Mouse (Mus musculus) neural tube, embryonic 11.5 days (tissue): Measurements from ENCODE around the gene Grm8. TPM values are rescaled to one million over a fixed set of nuclear protein-coding genes. Genes with fewer than 3 reads are reported as not detected.
"Not testable (repeated sequence)": the region's sequence is repeated elsewhere in the genome, so short reads cannot be mapped to it uniquely, and the experiment has no call there.

Experiments used
- ATAC-seq: fragments of 200-750 bp; cut with Nextera tagmentation; 2 replicates; pipeline ENCODE4 v1.8.0; 2017; ENCODE audit warnings: moderate number of reproducible peaks, mild to moderate bottlenecking, moderate TSS enrichment, moderate library complexity; ENCODE audit not compliant: insufficient read depth, low FRiP score, low TSS enrichment
- DNase-seq: peaks from one replicate; pipeline ENCODE4 v3.0.0-alpha.2; 2015; ENCODE audit warnings: low spot score
- H3K27ac ChIP-seq: fragments of 300-500 bp; sonication (generic); 2 replicates; pipeline ENCODE4 v1.5.1; 2014; ENCODE audit warnings: low read depth, mild to moderate bottlenecking, low read length
- H3K27me3 ChIP-seq: fragments of 300-500 bp; sonication (generic); 2 replicates; pipeline ENCODE4 v1.6.1; 2014; ENCODE audit warnings: mild to moderate bottlenecking, low read length, mixed read lengths; ENCODE audit not compliant: control insufficient read depth, insufficient read depth
- H3K36me3 ChIP-seq: fragments of 300-500 bp; sonication (generic); 2 replicates; pipeline ENCODE4 v1.6.1; 2014; ENCODE audit warnings: mild to moderate bottlenecking, low read length, moderate library complexity, mixed read lengths; ENCODE audit not compliant: control insufficient read depth, insufficient read depth
- H3K4me1 ChIP-seq: fragments of 300-500 bp; sonication (generic); 2 replicates; pipeline ENCODE4 v1.6.1; 2014; ENCODE audit warnings: low read length, mixed read lengths; ENCODE audit not compliant: control insufficient read depth, insufficient read depth
- H3K4me2 ChIP-seq: fragments of 300-500 bp; sonication (generic); 2 replicates; pipeline ENCODE4 v1.6.1; 2014; ENCODE audit warnings: low read depth, mild to moderate bottlenecking, moderate library complexity
- H3K4me3 ChIP-seq: fragments of 300-500 bp; sonication (generic); 2 replicates; pipeline ENCODE4 v1.5.1; 2014; ENCODE audit warnings: low read depth, low read length
- H3K9ac ChIP-seq: fragments of 300-500 bp; sonication (generic); 2 replicates; pipeline ENCODE4 v1.6.1; 2014; ENCODE audit warnings: mild to moderate bottlenecking, low read length
- H3K9me3 ChIP-seq: fragments of 300-500 bp; sonication (generic); 2 replicates; pipeline ENCODE4 v1.6.1; 2016; ENCODE audit warnings: low read length; ENCODE audit not compliant: control insufficient read depth
- WGBS: fragments of 180-500 bp; shearing (Covaris S2); extraction: QIAGEN DNeasy Blood & Tissue Kit; methylation state at CpG from one replicate; pipeline ENCODE4 v1.1.7; 2014; 5-methylcytosine and 5-hydroxymethylcytosine counted together
- polyA plus RNA-seq: library from polyadenylated mRNA; unstranded; fragments of >200 nt; fragmentation: Nextera tagmentation; extraction: Ambion mirVana; gene quantifications from 2 replicates; pipeline ENCODE4 v1.2.1, GENCODE M21; 2014

Gene Grm8
- polyA plus RNA-seq, 1 experiment from 2014 or later: 1.1 TPM

GRCm38 (mm10) chr6:27888391-27888790, 246.6 kb downstream of the Grm8 start:
- no peaks in the 10 kb centered on the region for H3K27me3 ChIP-seq
- no peak overlapping the region for H3K4me3 ChIP-seq
- H3K4me1 ChIP-seq: no peaks in the 10 kb centered on the region
- DNase-seq: no peak
- H3K9me3 ChIP-seq: no peaks in the 10 kb centered on the region
- no peak overlapping the region for H3K4me2 ChIP-seq
- no peaks in the 10 kb centered on the region for H3K36me3 ChIP-seq
- ATAC-seq: no peak
- WGBS: 81% methylated on average over 2 of the region's 2 CpGs
- no peak overlapping the region for H3K27ac ChIP-seq
- no peak overlapping the region for H3K9ac ChIP-seq

GRCm38 (mm10) chr6:27887922-27888321, 247.1 kb downstream of the Grm8 start:
- WGBS: 96% methylated on average over 1 of the region's 1 CpGs
- Histone ChIP-seq H3K36me3 (no peaks in the 10 kb centered on the region), H3K27ac (no peak overlapping the region), H3K4me2 (no peak overlapping the region), H3K27me3 (no peaks in the 10 kb centered on the region), H3K4me3 (no peak overlapping the region), H3K9ac (no peak overlapping the region), H3K9me3 (no peaks in the 10 kb centered on the region), H3K4me1 (no peaks in the 10 kb centered on the region)
- no peak for ATAC-seq
- no peak for DNase-seq

GRCm38 (mm10) chr6:27885786-27886185, 249.2 kb downstream of the Grm8 start:
- H3K9me3 ChIP-seq: no peaks in the 10 kb centered on the region
- H3K27me3 ChIP-seq: no peaks in the 10 kb centered on the region
- ATAC-seq (no peak), DNase-seq (no peak)
- no peaks in the 10 kb centered on the region for H3K4me1 ChIP-seq
- H3K36me3 ChIP-seq: no peaks in the 10 kb centered on the region
- 74% methylated on average over 1 of the region's 1 CpGs for WGBS
- H3K4me3 ChIP-seq: no peak overlapping the region
- H3K27ac ChIP-seq: no peak overlapping the region
- no peak overlapping the region for H3K4me2 ChIP-seq
- no peak overlapping the region for H3K9ac ChIP-seq

GRCm38 (mm10) chr6:27849644-27850043, 285.3 kb downstream of the Grm8 start:
- no peak for DNase-seq
- Histone ChIP-seq H3K4me2 (no peak overlapping the region), H3K27ac (no peak overlapping the region), H3K9ac (no peak overlapping the region), H3K9me3 (no peaks in the 10 kb centered on the region), H3K4me1 (no peaks in the 10 kb centered on the region), H3K27me3 (no peaks in the 10 kb centered on the region), H3K4me3 (no peak overlapping the region), H3K36me3 (no peaks in the 10 kb centered on the region)
- no peak for ATAC-seq
- WGBS: 50% methylated on average over 1 of the region's 1 CpGs

GRCm38 (mm10) chr6:27836159-27836558, 298.8 kb downstream of the Grm8 start:
- DNase-seq (no peak), ATAC-seq (no peak)
- Histone ChIP-seq H3K4me3 (no peak overlapping the region), H3K9ac (no peak overlapping the region), H3K36me3 (no peaks in the 10 kb centered on the region), H3K27me3 (no peaks in the 10 kb centered on the region), H3K27ac (no peak overlapping the region), H3K4me2 (no peak overlapping the region), H3K9me3 (no peaks in the 10 kb centered on the region), H3K4me1 (no peaks in the 10 kb centered on the region)
- WGBS: 95% methylated on average over 1 of the region's 1 CpGs

GRCm38 (mm10) chr6:27819735-27820134, 315.2 kb downstream of the Grm8 start:
- not testable (repeated sequence) for H3K9me3 ChIP-seq, H3K27me3 ChIP-seq, DNase-seq, H3K4me3 ChIP-seq, H3K9ac ChIP-seq, H3K4me1 ChIP-seq, H3K4me2 ChIP-seq, H3K36me3 ChIP-seq, H3K27ac ChIP-seq, ATAC-seq
- 93% methylated on average over 2 of the region's 2 CpGs for WGBS

GRCm38 (mm10) chr6:27812789-27813188, 322.2 kb downstream of the Grm8 start:
- H3K4me1 ChIP-seq: no peaks in the 10 kb centered on the region

GRCm38 (mm10) chr6:27809996-27810395, 325.0 kb downstream of the Grm8 start:
- H3K9ac ChIP-seq: no peak overlapping the region
- no peaks in the 10 kb centered on the region for H3K4me1 ChIP-seq
- 92% methylated on average over 6 of the region's 6 CpGs for WGBS
- ATAC-seq (no peak), DNase-seq (no peak)
- H3K27me3 ChIP-seq: no peaks in the 10 kb centered on the region
- H3K27ac ChIP-seq: no peak overlapping the region
- no peaks in the 10 kb centered on the region for H3K9me3 ChIP-seq
- H3K4me3 ChIP-seq: no peak overlapping the region
- no peaks in the 10 kb centered on the region for H3K36me3 ChIP-seq
- H3K4me2 ChIP-seq: no peak overlapping the region

More at GRCm38 (mm10) chr6:27812789-27813188, 322.2 kb downstream of the Grm8 start:
- DNase-seq: no peak
- 83% methylated on average over 5 of the region's 5 CpGs for WGBS
- Histone ChIP-seq H3K27ac (no peak overlapping the region), H3K4me2 (no peak overlapping the region), H3K27me3 (no peaks in the 10 kb centered on the region), H3K4me3 (no peak overlapping the region), H3K9me3 (no peaks in the 10 kb centered on the region), H3K9ac (no peak overlapping the region), H3K36me3 (no peaks in the 10 kb centered on the region)
- no peak for ATAC-seq

- Histone ChIP-seq H3K4me3 (no peak overlapping the region), H3K27me3 (no peaks in the 10 kb centered on the region), H3K4me2 (no peak overlapping the region), H3K9me3 (no peaks in the 10 kb centered on the region), H3K27ac (no peak overlapping the region), H3K9ac (no peak overlapping the region), H3K36me3 (no peaks in the 10 kb centered on the region), H3K4me1 (no peaks in the 10 kb centered on the region)
- DNase-seq: no peak
- ATAC-seq: no peak
Observed at GRCm38 (mm10) chr6:27806741-27807140, 328.2 kb downstream of the Grm8 start.
